Mouse (Mus musculus): ENCODE measurements around the gene Gtf3a.

DNA sequence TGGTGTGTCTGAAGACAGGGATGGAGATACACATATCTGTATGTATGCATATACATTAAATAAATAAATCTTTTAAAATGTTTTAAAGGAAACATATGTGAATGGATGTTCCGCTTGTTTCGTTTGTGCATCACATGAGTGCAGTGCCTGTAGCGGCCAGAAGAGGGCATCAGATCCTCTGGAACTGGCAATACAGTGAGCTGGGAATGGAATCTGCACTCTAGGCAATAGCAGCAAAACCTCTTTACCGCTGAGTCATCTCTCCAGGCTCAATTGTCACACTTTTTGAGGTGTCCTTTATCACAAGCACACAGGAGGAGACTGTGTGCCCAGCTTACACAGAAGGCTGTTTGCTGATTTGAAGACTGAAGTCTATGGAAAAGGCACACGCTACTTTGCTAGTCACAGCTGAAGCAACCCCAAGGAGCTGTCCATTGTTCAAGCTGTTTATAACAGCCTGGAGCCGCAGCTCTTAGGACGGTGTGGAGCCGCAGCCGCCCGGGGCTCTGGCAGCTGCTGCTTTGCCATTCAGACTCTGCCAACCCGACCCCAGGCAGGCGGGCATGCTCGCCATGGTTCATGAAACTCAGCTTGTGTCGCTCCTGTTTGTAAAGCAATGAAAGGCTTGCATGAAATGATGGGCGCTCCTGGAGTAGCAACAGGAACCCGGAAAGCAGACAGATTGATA is 9.2 kb upstream of the Gtf3a start:
- TF ChIP-seq GATA1 (IDR thresholded peaks at IDR 0.05; ENCODE audit: low read length) (no peak), TAL1 (IDR thresholded peaks at IDR 0.05; ENCODE audit: low read length) (no peak)

All from erythroblast, embryonic 14.5 days (primary cell).